Mouse (Mus musculus) left cerebral cortex, adult 11 months (tissue): ENCODE data around the gene Mtmr12.
A peak's percentile ranks its signal among the peaks of the same experiment; 100 is the strongest.
"Not testable (repeated sequence)": the region's sequence is repeated elsewhere in the genome, so short reads cannot be mapped to it uniquely, and the experiment has no call there.

Source experiments
- DNase-seq: peaks from one replicate; pipeline ENCODE4 v3.0.0; 2022; ENCODE audit warnings: low spot score

The Mtmr12 gene

DNA sequence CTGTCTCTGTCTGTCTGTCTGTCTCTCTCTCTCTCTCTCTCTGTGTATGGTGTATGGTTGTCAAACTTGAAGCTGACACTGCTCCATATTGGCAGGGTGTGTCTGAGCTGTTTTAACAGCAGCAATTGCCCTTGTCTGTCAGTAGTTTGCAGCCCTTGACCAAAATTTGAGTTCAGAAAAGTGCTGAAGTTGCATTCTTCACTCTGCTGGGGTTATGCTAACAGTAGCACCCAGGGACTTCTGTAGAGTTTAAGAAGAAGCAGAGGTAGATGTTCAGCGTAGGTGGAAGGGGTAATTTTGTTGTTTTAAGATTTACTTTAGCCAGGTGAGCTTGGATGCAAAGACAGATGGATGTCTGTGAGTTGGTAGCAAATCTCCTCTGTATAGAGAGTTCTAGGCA lies 7.4 kb downstream of the Mtmr12 start:
- no peak for DNase-seq

DNA sequence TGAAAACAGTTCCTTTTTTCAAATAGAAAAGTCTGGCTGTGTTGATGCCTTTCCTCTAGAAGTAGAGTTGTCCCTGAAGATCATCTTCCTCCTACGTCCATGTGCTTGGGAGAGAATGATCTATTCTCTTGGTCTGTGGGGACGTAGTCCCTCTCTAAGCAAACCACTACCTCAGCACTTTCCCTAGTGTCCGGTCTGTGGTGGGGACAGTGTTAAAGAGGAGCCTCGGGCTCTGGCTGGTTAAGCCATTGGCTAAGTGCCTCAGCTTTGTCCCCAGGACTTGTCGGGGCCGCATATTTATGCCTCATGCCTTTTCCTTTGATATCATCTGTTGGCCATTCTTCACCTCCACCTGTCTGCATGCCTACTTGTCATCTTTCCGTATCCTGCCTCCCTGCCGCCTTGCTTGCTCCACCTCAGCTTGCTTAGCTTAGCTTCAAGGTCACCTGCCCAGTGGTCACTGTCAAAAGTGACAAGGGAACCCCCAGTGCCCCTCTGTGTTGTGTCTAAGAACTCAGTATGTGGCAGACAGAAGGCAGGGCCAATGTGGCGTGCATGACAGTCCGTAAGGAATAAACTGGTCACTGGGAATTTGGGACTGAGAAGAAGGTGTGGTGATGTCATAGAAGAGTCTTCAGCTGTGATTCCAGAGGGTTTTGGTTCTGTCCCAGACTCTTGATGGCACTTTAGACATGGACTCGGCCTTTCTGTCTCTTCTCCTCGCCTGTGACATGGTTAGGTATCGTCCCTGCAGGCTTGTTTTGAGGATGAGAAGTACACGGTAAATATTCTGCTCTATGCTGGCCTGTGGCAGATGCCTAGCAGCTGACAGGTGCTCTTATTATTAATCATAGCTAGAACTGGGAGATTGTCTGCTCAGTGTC lies 9.9 kb downstream of the Mtmr12 start:
- no peak for DNase-seq

DNA sequence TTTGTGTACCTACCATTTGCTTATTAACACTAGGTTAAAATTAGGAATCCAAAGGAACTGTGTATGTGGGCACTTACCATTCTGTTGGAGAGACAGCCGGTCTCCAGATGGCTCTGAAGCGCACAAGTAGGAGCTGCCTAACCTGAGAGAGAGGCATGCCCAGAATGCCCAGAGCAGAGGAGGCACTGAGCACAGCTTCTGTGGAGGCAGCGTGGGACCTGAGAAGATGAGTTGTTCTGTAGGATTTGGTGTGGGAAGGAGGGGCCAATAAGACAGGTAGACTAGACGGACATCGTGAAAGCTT lies 10.5 kb downstream of the Mtmr12 start:
- peak; percentile 66 for DNase-seq

DNA sequence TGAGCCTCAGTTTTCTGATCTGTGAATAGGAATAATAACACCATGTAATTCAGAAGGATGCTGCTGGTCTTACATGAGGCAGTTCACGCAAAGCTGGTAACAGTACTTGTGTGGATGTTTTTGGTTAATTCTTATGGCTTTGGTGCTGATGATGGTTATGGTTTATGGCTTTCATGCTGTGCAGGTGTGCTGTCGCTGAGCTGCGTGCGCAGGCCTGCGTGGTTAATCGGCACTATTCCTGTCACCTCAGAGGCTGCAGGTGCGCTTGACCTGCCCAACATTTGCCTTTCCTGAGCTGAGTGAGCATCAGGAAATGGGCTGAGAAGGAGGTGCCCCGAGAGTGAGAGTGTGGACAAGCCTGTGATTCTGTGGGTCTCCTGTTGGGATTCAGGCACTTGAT lies 11.3 kb downstream of the Mtmr12 start:
- DNase-seq: no peak

DNA sequence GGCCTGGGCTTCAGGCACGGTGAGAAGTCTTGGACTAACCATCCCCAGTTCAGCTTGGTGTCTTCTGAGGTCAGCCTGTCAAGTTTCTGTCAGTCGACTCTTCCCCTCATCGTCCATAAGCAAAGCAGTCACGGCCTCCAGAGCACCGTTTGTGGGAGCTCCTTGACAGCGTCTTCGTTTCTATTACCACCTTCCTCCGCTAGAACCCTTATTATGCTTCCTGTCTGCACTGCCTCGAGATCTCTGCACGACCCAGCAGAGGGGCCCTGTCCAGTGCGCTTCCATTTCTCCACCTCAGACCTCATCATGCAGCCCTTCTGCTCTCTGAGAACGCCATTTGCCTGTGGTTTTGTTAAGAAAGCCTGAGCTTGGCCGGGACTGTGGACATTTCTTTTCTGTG lies 12.0 kb downstream of the Mtmr12 start:
- DNase-seq: no peak

DNA sequence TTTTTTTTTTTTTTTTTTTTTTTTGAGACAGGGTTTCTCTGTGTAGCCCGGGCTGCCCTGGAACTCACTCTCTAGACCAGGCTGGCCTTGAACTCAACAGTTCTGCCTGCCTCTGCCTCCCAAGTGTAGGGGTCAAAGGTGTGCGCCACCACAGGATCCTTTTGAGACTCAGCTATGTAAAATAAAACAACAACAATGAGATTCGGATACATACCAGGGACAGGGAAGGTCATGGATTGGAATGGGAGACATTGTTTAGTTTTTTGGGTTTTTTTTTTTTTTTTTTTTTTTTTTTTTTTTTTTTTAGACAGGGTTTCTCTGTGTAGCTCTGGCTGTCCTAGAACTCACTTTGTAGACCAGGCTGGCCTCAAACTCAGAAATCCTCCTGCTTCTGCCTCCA lies 12.5 kb downstream of the Mtmr12 start:
- DNase-seq: not testable (repeated sequence)

DNA sequence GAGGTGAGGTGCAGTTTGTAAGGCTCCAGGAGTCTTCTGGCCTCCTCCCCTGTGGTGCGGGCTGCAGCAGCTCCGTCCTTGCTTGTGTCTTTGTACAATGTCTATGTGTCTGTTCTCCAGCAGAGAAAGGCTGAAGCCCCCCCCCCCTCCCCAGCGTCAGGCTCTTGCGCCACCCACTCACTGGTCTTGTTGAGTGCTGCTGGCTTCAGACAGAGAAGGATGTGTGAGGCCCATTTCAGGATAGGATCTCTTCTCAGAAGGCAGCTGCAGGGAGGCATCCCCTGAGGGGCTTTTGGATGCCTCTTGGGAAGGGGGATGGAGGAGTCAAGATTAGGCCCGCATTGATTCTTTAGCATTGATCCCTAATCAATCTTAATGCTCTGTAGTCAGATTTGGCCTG lies 13.0 kb downstream of the Mtmr12 start:
- DNase-seq: no peak

DNA sequence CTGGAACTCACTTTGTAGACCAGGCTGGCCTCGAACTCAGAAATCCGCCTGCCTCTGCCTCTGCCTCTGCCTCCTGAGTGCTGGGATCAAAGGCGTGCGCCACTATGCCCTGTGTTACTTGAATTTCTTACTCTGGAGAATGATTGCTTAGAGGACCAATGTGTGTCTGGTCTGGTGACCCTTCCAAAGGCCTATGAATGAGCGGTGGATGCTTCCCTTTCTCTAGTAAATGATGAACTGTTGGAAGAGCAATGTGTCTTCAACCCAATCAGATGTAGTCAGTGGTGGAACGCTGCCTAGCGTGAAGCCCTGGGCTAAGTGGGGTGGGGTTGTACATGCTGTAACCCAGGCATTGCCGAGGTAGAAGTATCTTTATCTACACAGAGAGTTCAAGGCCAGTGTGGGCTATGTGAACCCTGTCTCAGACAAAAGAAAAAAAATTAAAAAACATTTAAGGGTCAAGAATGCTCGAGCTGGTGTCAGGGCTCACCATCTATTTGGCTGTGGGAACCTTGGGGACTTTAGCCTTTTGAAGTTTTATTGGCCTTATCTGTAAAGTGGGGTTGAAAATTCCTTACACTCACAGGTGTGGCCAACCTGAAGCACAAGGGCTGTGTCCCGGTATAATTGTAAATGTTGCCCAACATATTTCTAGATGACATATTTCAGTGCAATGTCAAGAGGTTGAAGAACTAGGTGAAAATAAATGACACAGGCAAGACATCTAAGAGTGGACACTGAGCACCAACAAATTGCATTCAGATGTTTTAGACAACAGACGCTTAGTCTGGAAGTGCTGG lies 14.0 kb downstream of the Mtmr12 start:
- DNase-seq: no peak

DNA sequence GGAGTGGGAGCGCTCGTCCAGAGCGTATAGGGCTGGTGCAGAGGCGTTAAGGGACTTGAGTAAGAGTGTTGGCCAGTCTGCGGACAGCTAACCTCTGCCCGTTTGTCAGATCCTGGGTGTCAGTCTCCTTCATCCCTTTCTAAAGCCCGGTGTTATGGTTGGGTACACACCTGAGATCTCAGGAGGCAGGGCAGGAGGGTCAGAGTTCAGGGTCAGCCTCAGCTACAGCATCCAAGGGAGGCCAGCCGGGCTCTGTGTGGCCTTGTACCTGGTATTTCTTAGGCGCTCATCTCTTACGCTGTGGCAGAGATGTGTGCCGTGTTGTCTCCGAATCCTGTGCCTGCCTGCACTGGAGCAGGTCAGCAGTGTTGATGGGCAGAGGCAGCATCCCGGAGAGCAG lies 16.3 kb downstream of the Mtmr12 start:
- no peak for DNase-seq

DNA sequence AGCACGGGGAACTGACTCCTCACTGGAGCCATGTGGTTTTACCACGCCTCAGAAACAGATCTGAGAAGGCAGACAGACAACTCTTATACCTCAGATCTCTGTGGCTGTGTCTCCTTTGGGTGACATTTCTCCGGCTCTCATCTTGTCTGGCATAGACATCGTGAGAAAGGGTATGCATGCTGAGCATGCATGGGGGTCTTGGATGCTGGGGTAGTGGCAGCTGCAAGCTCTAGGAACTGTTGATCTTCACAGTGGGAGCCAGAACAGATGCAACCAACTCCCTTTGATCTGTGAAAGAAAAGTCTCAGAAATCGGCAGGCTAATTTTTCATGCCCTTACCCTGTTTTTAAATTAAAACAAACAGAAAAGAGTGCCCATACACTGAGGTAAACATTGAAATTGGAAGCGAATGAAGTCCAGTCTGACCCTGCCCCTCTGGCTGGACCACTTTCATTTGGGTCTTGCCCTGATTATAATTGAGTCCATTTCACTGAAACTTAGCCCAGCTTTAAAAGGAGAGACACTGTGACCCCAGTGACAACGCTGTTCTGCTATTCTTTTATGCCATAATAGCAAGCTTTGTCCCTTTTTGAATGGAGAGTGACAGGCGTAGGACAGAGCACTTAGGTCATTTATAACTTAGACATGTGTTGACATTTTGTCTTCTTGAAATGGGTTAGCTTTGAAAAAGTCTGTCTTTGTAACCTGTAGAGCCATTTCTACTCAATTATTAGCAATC lies 17.9 kb downstream of the Mtmr12 start:
- DNase-seq: no peak

DNA sequence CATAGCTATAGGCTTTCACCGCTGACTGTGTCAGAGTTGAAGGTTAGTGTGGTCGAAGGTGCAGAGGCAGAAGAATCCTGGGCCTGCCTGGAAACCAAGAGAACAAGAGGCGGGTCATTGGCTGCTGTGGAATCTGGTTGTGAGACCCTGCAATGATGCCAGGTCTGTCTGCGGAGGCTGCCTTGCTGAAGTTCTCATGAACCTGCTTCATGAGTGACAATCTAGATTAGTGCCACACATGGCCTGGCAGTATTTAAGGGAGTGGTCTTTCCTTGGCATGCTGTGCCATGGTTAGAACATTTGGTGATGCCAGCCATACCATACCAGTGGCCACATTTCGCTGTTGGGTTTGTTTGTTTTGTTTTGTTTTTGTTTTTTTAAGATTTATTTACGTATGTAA lies 18.6 kb downstream of the Mtmr12 start:
- DNase-seq: no peak

DNA sequence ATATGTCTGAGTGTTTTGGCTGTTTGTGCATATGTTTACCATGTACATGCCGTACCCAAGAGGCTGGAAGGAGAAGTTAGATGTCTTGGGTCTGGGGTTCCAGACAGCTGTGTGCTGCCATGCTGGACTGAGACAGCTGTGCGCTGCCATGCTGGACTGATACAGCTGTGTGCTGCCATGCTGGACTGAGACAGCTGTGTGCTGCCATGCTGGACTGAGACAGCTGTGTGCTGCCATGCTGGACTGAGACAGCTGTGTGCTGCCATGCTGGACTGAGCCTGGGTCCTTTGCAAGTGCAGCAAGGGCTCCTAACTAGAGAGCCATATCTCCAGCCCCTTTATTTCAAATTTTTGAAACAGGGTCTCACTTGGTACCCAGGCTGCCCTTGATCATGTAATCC lies 19.4 kb downstream of the Mtmr12 start:
- DNase-seq: no peak

DNA sequence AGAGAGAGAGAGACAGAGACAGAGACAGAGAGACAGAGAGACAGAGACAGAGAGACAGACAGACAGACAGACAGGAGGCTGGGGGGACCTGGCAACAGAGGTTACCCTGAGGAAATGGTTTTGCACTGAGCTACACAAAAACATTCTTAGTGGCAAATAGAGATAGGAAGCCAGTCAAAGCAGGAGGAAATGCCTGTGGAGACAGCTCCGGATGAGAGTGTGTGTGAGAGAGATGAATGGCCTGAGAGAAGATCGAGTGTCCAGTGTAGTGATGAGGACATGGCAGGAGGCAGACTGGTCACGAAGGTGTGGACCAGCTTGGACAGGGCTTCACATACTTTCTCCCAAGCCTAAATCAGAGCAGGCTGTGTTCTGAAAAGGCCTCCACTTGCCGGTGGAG lies 20.2 kb downstream of the Mtmr12 start:
- DNase-seq: no peak

DNA sequence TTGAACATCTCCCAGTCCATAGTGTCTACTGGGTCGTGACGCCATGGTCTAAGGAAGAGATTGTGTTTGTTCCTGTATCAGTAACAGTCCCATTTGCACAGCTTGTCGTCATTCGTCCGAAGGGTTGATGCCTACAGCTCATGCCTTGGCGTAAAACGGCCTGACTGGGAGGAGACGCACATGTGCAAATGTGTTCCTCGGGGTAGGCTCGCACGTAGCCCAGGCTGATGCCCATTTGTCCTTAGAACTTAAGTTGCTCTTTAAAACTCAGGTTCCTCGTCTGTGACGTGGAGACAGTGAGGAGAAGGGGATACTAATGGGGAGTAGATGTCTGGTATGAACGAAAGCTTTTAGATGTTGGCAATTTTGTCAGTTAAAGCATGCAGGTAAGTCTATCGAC lies 22.1 kb downstream of the Mtmr12 start:
- no peak for DNase-seq

DNA sequence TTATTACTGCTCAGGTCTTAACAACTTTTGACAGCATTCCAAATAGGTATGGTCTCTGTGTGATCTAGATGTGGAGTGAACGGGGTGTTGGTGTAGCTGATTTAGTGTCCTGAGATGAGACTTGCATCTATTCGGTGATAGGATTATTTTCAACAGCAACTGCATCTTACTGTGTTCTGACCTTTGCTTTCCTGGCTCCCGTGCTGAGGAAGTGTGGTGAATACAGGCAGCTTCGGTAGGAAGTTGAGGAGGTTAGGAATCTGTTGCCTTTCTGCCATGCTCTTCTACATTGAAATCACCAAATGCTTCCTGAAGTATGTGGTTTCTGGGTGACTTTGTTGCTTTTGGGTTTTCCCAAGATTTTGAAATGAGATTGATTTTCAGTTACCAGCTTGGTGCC lies 22.5 kb downstream of the Mtmr12 start:
- DNase-seq: no peak

DNA sequence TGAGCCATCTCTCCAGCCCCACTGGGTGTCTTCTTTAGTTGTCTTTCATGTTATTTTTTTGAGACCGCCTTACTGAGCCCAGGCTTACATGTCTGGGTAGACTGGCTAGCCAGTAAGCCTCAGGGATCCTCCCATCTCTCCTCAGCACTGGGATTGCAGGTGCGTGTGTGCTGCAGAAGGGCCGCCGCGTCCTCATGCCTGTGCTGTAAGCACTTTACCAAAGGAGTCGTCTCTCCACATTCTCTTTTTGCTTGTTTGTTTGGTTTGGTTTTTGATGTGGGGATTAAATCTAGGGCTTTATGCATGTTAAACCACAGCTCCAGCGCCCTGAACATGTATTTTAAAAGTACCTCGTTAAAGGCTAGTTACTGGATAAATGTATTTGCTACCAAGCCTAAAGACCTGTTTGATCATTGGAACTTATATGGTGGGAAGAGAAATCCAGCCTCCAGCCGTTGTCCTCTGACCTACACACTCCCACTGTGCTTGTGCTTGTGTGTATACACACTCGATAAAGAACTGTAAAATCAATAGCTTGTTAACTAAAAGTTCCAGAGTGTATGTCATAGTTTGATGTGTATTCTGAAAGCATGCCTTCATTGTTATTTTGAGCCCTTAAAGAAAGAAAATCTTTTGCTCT lies 24.9 kb downstream of the Mtmr12 start:
- DNase-seq: no peak

DNA sequence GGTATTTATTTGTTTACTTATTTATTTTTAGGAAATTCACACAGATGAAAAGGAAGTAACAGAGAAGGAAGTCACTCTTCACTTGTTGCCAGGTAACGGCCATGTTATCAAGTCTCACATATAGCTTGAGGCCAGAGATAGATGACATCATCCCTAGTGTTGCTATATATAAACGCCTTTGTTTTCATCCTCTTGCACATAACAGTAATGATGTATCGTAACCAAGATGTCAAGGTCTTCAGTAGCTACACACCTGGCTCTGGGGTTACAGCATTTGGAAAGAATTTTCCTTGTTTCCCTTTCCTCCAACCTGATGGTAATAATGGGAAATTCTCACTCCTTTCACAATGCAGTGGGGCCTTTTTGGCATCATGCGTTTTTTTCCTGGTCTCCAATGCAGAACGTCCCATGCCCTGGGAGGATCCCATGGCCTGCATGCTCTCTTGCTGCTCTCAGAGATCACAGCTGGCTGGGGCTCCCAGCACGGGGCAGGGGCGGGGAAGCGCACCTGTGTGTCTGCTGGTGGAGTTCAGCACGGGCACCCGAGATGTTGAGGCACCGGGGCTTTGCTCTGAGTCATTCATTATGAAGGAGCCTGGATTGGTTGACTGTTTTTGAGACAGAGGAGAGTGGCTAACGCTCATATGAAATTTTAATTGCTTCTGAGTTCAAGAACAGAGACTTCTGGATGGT lies 25.6 kb downstream of the Mtmr12 start:
- no peak for DNase-seq

DNA sequence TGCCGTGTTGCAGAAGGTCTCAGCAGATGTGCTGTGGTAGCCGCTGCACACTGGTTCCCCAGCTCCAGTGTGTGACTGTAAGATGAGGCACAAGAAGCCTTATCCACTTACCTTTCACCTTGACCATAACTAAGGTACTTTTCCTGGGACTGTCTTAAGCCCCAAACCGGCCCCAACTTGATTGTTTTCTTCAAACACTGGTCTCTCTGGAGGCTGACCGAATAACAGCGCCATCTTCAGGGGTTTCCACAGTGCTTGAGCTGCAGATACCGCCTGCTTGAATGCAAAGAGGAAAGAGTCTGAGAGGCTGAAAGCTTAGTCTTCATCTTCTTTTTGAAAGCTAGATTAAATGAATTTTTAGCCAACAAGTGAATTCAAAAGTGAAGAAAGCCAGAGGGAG lies 26.6 kb downstream of the Mtmr12 start:
- DNase-seq: no peak

DNA sequence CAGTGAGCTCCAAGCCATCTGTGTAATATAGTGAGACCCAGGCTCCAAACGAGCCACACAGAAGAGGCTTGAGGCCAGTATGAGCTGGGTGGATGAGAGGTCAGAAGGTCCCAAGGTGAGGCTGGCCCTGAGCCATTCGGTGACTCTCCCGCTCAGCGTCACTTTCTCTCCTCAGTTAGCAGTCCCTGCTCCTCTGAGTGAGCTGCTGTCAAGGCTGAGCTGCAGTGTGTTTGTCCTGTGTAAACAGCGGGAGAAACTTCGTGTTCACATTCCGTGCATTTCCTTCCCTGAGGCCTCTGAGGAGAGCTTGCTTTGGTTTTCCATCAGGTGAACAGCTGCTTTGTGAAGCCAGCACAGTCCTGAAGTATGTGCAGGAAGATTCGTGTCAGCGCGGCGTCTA lies 27.6 kb downstream of the Mtmr12 start:
- no peak for DNase-seq

DNA sequence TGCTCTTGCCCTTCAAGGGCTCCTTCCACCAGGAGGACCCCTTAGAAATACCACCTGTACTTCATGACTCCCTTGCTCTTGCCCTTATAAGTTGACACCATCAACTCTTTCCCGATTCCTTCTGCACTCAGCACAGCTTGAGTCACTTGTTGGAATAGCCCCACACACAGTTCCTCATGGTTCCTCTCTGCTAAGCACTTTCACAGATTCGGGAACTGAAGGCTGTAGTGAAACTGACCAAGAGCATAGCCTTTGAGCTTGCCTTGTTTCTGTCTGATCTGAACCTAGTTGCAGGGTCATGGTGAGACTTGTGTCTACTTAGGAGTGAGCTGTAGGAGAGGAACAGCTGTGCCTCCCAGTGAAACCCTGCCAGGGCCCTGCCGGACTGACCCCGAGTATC lies 28.2 kb downstream of the Mtmr12 start:
- DNase-seq: no peak

DNA sequence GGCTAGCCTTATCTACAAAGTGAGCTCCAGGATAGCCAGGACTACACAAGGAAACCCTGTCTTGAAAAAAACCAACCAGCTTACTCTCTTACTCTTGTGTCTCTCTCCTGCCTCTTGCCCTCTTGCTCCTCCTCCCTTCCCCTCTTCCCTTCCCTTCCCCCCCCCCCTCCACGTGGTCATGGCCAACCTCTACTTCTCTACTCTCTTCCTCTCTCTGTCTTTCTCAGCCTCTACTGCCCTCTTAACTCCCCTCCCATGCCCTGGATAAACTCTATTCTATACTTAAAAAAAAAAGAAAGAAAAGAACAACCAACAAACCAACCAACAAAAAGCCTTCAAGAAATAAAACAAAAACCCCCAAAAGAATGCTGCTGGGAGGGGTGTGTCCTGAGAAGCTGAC lies 30.7 kb downstream of the Mtmr12 start:
- no peak for DNase-seq

DNA sequence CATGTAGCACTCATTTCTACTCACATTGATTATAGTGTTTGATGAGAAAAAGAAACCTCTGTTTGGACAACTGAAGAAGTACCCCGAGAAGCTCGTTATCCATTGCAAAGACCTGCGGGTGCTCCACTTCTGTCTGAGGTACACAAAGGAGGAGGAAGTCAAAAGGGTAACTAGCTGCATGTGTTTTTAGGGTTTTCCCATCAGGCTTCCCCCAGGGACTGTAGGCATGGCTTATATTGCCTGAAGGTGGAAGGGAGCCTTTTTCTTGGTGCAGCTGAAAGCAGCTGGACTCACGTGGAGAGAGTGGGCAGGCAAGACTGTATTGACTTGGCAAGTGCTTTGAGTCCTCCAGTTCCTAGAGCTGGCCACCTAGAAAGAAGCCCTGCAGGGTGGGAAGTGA lies 31.2 kb downstream of the Mtmr12 start:
- DNase-seq: no peak
